Mouse (Mus musculus): ENCODE data around the gene Mks1. TPM values are rescaled to one million over a fixed set of nuclear protein-coding genes. Genes with fewer than 3 reads are reported as not detected.
A peak's percentile ranks its signal among the peaks of the same experiment; 100 is the strongest.
"Not testable (repeated sequence)": the region's sequence is repeated elsewhere in the genome, so short reads cannot be mapped to it uniquely, and the experiment has no call there.

Mks1 gene
- total RNA-seq (2015; ENCODE audit: low replicate concordance) (not detected in 2 replicates), total RNA-seq (2017; ENCODE audit: low replicate concordance) (not detected in 2 replicates)

DNA sequence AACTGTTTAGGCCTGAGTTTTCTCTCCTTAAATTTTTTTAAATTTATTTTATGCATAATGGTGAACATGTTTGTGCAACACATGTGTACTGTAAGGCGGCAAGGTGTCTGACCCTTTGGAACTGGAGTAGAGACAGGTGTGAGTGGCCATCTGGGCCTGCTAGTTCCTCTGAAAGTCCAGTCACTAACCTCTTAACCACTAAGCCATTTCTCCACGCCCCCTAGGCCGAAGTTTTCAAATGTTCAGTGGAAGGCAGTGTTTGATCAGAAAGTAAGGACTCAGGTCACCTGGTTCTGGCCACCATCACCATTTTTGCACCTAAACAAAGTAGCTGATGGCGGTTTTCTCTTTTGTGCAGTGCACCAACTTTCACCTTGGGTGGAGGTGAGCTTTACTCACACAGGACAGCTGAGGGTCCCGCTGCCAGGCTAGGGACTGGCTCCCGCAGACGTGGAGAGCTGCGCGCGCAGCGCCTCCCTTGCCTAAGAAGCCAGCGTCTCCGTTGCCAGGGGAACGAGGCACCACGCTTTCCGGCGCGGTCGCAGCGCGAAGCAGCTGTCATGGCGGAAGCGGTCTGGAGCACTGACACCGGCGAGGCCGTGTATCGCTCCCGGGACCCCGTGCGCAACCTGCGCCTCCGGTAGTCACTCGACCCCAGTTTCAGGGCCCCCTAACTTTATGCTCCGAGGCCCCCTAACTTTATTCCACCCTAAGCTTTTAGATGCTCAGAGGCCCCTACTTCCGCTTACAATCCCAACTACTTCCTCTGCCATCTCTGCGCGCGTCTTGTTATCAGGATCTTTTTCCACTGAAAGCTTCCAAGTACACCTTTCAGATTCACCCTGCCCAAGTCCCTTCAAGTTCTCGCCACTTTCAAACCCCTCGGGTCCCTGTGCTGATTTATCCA lies at the start of gene Mks1:
Gene Mks1, plus strand, starts transcription at position 526 of the 907 bp plus-strand sequence.
- ATAC-seq (replicated peaks; ENCODE audit: low FRiP score, poor library complexity, severe bottlenecking), result peak; percentile 61

DNA sequence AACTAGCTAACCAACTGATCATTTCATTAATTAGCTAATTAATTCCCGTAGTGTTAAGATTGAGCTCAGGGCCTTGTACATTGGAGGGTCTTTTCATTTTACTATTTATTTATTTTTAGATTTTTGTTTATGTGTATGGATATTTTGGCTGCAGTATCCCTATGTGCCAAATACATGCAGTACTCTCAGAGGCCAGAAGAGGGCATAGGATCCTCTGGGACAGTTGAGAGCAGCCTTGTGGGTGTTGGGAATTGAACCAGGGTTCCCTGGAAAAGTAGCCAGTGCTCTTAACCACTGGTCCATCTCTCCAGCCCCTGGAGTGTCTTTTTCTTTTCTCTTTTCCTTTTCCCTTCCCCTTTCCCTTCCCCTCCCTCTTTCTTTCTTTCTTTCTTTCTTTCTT lies 47.6 kb upstream of the Mks1 start:
- 0 out of 2 replicates have a peak, but pooled peaks have one; percentile 55 for ATAC-seq (replicated peaks; ENCODE audit: low FRiP score, poor library complexity, severe bottlenecking)

DNA sequence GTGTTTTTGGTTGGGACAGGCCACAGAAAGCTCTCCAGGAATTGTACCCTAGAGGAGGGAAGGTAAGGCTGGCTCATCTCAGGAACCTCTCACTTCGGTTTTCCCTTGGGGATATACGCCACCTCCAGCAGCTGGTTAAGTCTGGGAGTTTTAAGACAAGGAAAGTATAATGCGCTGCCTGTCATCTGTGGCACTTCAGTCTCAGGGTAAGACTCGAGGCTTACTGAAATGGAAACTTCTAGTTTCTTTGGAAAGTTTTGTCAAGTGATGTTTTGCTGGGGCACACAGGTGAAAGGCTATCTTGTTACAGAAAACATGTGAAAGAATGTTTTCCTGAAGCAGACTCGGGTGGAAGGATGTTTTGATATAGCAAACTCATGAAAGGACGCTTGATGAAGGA lies 45.6 kb upstream of the Mks1 start:
- ATAC-seq (replicated peaks; ENCODE audit: low FRiP score, poor library complexity, severe bottlenecking), result no peak

DNA sequence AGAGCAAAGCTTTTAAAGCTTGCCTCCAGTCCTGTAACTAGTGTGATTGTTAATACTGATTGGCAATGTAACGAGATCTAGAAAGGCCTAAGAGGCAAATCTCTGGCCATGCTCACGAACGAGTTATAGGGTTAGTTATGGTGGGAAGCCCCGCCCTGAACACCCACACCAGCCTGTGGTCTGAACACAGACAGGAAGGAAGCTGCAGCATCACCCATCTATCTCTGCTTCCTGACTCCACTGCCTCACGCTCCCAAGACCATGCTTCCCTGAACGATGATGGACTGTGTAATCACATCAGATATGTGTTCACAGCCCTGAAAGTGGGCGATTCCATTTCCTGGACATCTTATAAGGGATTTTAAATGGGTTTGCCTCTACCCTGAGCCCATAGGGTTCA lies 44.8 kb upstream of the Mks1 start:
- no peak for ATAC-seq (replicated peaks; ENCODE audit: low FRiP score, poor library complexity, severe bottlenecking)

DNA sequence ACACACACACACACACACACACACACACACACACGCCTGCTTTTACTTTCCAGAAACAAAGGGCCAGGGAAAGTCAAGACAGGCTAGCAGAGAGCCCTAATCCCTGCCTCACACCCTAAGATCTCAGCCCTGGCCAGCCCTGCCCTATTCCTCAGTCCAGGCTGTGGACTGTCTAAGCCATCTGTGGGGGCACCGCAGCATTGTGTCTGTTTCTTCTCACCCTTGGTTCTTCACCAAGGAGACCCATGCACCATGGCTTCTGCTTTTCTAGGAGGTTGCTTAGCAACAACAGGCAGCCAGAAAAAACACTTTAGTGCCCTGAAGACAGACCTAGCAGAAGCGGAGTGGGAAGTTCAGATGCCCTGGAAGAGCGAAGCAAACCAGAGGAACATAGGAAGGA lies 41.6 kb upstream of the Mks1 start:
- ATAC-seq (replicated peaks; ENCODE audit: low FRiP score, poor library complexity, severe bottlenecking), result no peak

DNA sequence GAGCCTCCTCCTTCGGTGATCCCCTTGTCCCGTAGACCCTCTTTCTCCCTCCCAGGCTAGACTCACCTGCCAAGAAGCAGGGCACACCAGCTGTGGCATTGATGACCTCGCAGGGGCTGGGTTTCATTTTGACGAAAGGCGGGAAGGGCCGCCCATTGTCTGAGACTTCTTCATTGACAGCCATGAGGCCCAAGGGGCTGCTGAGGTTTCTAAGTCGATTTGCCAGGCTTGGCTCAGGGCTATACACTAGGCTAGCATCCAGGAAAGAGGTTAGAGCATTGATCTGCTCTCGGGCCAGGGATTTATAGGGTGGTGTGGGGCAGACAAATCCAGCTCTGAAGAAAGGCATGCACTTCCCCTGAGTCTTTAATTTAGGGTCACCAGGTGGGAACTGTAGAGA lies 38.2 kb upstream of the Mks1 start:
- no peak for ATAC-seq (replicated peaks; ENCODE audit: low FRiP score, poor library complexity, severe bottlenecking)

DNA sequence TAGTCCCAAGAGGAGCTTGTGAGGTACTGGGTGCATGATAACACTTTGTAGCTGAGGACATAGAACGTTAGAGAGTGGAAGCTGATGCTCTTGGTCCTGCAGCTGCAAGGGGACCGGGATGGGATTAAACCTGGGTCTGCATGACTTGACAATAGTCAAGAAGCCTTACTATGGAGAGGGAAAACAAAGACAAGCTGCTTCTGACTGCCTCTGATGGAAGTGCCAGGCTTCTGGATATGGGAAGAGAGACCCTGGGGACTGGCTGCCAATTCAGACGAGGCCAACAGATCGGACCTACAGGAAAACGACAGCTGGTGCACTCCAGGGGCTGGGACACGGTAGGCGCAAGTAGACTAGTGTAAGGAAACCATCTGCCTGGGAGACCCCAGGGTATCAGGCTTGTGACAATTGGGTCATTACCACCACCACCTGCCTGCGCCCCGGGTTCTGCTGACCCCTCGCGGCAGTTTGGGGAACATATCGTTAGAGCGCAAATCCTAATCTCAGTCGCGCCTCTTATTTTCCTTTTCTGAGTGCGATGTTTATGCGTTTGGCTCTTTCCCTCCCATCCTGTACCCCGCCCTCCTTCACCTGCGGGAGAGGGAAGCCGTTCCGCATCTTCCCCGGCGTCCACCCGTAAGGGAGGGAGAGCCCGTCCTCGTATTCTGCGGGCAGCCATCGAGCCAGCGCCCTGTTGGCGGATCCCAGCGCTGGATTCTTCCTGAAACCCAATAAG lies 36.1 kb upstream of the Mks1 start:
- ATAC-seq (replicated peaks; ENCODE audit: low FRiP score, poor library complexity, severe bottlenecking), result no peak

DNA sequence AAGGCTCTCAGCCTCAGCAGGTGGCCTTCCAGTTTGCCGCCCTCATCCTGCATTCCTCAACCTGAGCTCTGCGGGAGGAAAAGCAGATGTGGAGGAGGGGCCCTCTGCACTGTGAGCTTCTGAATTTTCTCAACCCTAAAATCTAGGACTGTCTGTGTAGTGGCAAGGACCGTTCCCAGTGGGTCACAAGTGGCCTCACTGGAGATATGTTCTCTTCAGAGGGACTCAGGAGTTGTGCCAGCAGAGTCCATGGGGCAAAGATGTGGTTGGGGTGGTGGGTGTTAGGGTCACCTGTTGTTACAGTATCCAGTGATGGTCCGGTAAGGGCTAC lies 35.6 kb upstream of the Mks1 start:
- ATAC-seq (replicated peaks; ENCODE audit: low FRiP score, poor library complexity, severe bottlenecking), result no peak

DNA sequence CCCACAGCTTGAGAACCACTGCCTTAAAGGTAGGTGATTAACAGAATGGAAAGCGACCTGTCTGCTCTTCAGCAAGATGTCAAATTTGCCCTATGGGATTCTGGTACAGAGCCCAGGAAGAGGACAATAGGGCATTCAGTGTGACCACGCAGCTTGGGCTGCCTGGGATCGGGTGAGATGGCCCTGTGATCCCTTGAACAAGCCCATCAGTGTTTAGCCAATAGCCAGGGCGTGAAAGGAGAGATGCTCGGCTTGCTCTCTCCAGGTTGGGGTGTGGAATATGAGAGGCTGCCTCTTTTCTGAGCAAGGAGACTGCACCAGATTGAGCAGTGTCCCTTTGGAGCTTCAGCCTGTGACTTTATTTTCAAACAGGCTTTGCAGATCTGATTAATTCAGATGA lies 31.5 kb upstream of the Mks1 start:
- no peak for ATAC-seq (replicated peaks; ENCODE audit: low FRiP score, poor library complexity, severe bottlenecking)

DNA sequence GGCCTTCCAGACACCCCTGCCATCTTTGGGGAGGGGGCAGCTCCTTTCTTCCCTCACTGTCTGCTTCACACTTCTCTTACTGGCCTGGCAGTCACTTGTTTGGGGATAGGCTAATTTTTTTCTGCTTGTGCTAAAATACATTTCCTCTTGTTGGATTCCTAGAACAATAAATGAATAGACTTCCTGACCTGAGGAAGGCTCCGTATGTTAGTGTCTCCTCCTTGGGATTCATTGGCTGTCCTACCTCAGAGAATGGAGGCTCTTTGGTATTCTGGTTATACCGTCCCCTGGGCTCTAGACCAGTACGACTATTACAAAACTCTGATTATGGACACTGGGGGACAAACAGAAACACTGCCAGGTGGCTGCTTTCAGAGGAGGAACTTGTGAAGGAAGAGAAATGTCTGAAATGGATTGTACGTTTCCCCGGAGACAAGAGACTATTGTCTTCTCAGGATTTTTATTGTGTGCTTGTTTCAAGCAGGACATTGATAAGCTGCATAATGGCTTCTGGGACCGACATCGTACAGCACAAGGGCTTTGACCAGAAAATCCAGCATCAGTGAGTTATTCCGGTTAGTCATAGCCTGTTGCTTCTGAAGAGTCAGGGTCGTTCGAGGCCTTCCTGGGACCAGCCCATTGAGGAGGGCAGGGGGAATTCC lies 24.6 kb upstream of the Mks1 start, which contains the start of gene Lpo:
Gene Lpo, minus strand, starts transcription at position 51 of the 662 bp plus-strand sequence.
- no peak for ATAC-seq (replicated peaks; ENCODE audit: low FRiP score, poor library complexity, severe bottlenecking)

DNA sequence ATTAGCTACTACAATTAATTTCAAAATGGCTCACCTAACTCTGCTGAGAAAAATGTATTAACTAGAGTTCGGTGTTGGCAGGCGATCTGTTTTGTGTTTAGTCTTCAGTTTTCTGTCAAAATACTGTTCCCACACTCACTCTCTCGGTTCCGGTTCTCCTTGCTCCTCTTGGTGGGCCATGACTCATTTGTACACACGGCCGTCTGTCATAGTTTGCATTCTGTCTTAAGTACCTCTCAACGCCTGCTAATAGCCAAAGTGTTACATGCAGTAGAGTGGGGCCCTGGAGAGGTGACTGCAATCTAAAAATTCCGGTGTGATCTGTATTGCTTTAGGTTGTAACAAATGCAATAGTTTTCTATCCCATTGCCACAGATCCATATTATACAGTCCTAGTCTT lies 12.3 kb upstream of the Mks1 start:
- ATAC-seq (replicated peaks; ENCODE audit: low FRiP score, poor library complexity, severe bottlenecking), result no peak

DNA sequence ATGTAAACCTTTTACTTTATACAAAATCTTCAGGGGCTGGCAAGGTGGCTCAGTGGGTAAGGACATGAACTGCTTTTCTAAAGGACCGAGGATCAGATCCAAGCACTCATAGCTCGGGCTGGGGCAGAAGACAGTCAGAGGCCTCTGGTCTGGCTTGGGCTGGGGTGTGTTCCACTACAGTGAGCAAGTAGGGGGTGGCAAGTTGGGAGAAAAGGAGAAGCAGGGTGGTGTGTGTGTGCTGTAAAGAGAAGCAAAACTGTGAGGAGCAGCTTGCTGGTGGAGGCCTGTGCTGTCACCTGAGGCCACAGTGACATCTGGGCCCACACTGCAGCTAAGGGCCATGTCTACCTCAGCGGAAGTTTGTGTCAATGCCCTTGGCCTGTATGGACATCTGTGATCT lies 11.6 kb upstream of the Mks1 start:
- ATAC-seq (replicated peaks; ENCODE audit: low FRiP score, poor library complexity, severe bottlenecking), result peak; percentile 34; the same call in 1 of the 2 replicates

DNA sequence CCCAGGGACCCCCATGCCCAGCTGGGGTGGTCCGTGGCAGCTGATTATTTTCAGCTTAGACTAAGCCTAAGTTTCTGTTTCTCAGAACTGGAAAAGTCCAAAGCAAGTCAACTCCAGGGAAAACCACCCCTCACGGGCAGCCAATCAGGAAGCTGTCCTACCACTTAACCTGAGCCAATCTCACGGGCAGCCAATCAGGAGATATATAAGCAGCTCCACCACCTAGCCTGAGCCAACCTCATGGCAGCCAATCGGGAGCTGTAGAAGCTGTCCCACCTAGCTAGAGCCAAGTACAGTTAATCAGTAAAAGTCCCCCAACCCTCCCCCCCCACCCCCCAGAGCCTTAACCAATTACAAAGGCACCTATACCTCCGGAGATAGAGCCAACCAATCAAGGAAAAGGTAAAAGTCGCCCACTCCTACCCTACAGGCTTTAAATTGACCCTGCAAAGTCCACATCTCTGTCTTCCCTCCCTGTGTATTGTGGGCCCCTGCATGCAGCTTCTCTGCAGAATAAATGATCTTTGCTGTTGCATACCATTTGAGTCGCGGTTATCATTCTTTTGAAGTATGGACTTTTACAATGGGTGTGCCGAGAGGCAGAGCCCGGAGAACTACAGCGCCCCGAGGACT lies 5.9 kb upstream of the Mks1 start:
- ATAC-seq (replicated peaks; ENCODE audit: low FRiP score, poor library complexity, severe bottlenecking), result no peak

DNA sequence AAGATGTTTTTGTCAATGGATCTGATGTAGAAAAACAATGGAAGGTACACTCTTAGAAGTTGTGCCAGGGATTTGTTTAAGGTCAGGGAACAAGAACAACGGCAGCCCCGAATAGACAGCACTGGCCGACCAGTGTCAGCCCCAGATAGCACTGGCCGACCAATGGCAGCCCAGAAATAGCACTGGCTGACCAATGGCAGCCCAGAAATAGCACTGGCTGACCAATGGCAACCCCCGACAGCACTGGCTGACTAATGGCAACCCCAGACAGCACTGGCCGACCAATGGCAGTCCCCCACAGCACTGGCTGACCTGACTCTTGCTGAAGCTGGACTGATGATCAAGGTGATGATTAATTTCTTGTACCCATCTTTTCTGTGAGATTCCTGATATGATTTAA lies 5.1 kb upstream of the Mks1 start:
- ATAC-seq (replicated peaks; ENCODE audit: low FRiP score, poor library complexity, severe bottlenecking), result no peak

DNA sequence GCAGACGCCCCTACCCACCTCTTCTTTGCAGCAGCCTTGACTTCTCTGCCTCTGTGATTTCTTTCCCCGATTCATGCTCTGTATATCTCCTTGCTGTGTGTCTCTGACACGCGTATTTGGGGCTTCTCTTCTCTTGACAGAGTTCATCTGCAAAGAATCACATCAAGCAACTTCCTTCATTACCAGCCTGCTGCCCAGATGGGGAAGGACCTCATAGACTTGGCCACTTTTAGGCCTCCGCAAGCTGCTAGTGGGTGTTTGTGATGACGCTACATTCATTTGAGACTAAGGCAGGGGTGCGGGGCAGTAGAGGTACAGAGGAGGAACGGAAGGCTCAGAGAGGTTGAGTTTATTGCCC lies 561 bp downstream of the Mks1 start:
- ATAC-seq (replicated peaks; ENCODE audit: low FRiP score, poor library complexity, severe bottlenecking), result no peak

DNA sequence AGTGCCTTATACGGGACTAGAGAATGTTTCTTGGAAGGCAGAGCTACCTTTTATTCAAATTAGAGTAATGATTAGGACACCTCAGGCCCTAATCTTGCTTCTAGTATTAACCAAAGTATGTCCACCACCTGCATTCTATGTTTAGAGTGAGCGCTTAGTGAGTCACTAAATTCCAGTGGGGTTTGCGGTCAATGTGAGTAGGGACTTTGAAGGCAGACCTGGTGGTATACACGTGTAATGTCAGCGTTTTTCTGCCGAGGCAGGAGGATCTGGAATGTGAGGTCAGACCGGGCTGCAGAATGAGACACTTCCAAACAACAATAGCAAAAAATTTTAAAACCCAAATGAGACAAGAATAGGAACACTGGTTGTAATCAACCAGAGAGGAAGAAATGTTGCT lies 1.5 kb downstream of the Mks1 start:
- ATAC-seq (replicated peaks; ENCODE audit: low FRiP score, poor library complexity, severe bottlenecking), result no peak

DNA sequence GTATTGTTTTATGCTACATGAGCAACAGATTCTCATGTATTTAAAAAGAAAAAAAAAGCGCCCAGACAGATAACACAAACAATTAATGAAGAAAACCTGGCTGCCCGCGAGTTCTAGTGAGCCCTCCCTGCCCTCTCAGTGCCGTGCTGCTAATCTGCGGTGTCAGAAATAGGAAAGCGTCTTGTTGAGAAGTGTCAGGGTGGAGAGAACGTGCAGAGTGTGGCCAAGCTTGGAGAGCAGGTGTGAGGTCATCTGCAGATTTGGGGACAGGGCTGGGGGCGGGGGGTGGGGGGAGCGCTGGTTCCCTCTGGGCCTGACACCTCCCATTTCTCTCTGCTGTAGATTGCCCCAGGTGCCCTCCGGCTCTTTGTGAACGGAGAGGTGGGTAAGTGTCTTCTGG lies 6.3 kb downstream of the Mks1 start:
- no peak for ATAC-seq (replicated peaks; ENCODE audit: low FRiP score, poor library complexity, severe bottlenecking)

DNA sequence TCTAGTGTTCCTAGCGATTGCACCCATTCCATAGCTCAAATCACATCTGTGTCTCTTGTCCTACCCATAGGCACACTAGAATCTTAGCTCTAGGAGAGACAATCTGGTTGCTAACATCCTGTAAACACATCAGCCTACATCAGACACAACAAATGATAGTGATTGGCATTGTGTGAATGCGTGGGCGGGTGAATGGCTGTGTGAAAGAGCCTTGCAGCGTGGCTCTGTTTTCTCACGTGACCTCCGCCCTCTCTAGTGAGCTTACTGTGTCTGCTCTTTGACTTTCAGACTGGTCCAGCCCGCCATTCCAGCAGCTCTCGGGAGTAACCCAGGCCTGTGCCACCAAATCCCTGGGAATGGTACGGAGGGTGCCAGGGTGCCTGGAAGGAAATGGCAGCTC lies 7.4 kb downstream of the Mks1 start:
- no peak for ATAC-seq (replicated peaks; ENCODE audit: low FRiP score, poor library complexity, severe bottlenecking)

DNA sequence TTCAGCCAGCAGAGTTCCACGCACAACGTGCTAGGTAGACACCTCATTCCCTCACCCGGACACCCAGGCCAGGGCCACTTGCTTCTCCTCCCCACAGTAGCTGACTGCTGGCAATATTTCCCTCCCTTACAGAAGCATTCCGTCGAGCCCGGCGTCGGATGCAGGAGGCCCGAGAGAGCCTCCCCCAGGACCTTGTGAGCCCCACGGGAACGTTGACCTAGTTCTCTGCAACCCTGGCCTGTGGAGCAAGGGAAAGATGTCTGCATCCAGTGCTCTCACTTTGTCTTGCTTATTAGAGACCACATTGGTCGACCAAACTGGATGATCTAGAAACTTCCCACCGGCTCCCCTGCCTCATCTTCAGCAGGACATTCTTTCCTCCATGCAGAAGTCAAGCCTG lies 9.8 kb downstream of the Mks1 start:
- ATAC-seq (replicated peaks; ENCODE audit: low FRiP score, poor library complexity, severe bottlenecking), result no peak

DNA sequence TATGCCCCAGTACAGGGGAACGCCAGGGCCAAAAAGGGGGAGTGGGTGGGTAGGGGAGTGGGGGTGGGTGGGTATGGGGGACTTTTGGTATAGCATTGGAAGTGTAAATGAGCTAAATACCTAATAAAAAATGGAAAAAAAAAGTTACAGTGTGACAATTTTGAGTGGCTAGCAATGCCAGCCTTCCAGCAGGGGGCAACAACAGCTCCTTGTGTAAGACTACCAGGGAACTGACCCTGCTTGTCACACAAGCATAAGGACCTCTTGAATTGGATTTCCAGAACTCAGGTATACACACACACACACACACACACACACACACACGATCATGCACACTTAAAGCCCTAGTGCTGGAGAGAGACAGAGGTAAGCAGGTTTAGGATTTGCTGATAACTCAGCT lies 13.9 kb downstream of the Mks1 start:
- ATAC-seq (replicated peaks; ENCODE audit: low FRiP score, poor library complexity, severe bottlenecking), result not testable (repeated sequence)

Measured in erythroid progenitor cell, adult 5-6 weeks (primary cell).